Mouse (Mus musculus): ENCODE data around the gene Wipf1. TPM values are rescaled to one million over a fixed set of nuclear protein-coding genes. Genes with fewer than 3 reads are reported as not detected.

Wipf1 gene
- polyA plus RNA-seq, 1 experiment from 2014 or later = 12.7 TPM

DNA sequence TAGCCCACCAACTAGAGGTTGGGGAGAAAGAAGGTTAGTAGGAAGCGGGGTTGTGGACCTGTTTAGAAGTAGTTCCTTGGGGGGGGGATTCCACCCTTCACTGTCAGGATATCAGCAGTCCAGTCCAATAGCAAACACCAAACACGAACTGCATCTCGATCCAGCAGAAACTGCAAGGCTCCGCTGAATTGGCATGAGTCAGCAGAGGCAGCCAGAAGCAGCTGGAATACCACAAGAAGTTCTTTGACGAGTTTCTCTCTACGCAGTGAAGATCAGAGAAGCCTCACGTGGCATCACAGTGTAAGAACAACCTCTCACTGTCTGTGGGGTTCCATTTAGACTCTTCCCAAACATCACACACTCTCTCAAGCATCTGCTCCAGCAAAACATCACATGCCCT, 124.6 kb downstream of the Wipf1 start:
- Histone ChIP-seq H3K4me3 (no peak overlapping the region), H3K36me3 (replicated peaks) (no peaks in the 10 kb centered on the region), H3K27ac (replicated peaks) (no peak overlapping the region), H3K9me3 (no peaks in the 10 kb centered on the region), H3K4me1 (0 out of 2 replicates have a peak, but pooled peaks cover 3% of the 10 kb centered on the region), H3K27me3 (replicated peaks; ENCODE audit: low read depth, poor library complexity, severe bottlenecking) (no peaks in the 10 kb centered on the region)
- 89% methylated on average over 7 of the region's 7 CpGs for WGBS
- DNase-seq (ENCODE audit: low spot score) = no peak

GRCm38 (mm10) chr2:73404442-73404841, 125.1 kb downstream of the Wipf1 start:
- no peak for DNase-seq (ENCODE audit: low spot score)
- Histone ChIP-seq H3K9me3 (no peaks in the 10 kb centered on the region), H3K27ac (replicated peaks) (no peak overlapping the region), H3K36me3 (replicated peaks) (no peaks in the 10 kb centered on the region), H3K4me1 (0 out of 2 replicates have a peak, but pooled peaks cover 3% of the 10 kb centered on the region), H3K27me3 (replicated peaks; ENCODE audit: low read depth, poor library complexity, severe bottlenecking) (no peaks in the 10 kb centered on the region), H3K4me3 (no peak overlapping the region)
- WGBS = 84% methylated on average over 9 of the region's 9 CpGs

DNA sequence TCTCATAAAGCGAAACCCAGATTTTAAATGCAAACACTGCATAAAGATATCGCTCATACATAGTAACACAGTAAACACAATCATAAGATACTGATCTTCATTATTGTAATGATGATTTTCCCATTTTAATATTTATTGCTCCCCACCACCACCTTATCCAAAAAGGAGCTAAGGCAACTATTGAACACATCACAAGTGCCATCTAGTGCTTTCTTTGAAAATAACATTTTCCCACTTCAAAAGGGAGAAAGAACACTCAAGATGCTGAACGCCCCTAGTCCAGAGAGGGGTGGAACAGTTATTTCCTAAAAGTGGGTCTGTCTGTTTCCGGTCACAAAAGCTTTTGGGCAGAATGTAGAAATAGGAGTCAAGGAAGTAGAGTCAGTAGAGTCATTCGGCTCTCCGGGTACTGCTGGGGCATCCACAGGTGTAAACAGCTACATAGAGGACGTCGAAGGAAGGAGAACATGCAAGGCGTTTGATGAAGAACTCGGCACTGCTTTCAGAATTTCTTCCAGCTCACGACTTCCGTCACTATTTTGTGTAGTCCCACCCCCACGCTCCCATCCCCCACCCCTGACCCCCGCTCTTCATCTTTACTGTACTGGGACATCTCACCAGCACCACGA, 126.0 kb downstream of the Wipf1 start:
- WGBS = 81% methylated on average over 15 of the region's 15 CpGs
- Histone ChIP-seq H3K27ac (replicated peaks) (no peak overlapping the region), H3K36me3 (replicated peaks) (no peaks in the 10 kb centered on the region), H3K9me3 (no peaks in the 10 kb centered on the region), H3K4me1 (0 out of 2 replicates have a peak, but pooled peaks cover 3% of the 10 kb centered on the region), H3K4me3 (no peak overlapping the region), H3K27me3 (replicated peaks; ENCODE audit: low read depth, poor library complexity, severe bottlenecking) (no peaks in the 10 kb centered on the region)
- DNase-seq (ENCODE audit: low spot score) = no peak

- H3K27me3 ChIP-seq (replicated peaks; ENCODE audit: low read depth, poor library complexity, severe bottlenecking) = no peaks in the 10 kb centered on the region
- H3K4me1 ChIP-seq = 0 out of 2 replicates have a peak, but pooled peaks cover 3% of the 10 kb centered on the region
- H3K27ac ChIP-seq (replicated peaks) = no peak overlapping the region
- H3K9me3 ChIP-seq = no peaks in the 10 kb centered on the region
- WGBS = 74% methylated on average over 1 of the region's 1 CpGs
- H3K36me3 ChIP-seq (replicated peaks) = no peaks in the 10 kb centered on the region
- H3K4me3 ChIP-seq = no peak overlapping the region
- no peak for DNase-seq (ENCODE audit: low spot score)
These were observed 127.8 kb downstream of the Wipf1 start for GRCm38 (mm10) chr2:73401689-73402088.

- no peaks in the 10 kb centered on the region for H3K27me3 ChIP-seq (replicated peaks; ENCODE audit: low read depth, poor library complexity, severe bottlenecking)
- H3K27ac ChIP-seq (replicated peaks) = no peak overlapping the region
- H3K4me3 ChIP-seq = no peak overlapping the region
- 0 out of 2 replicates have a peak, but pooled peaks cover 3% of the 10 kb centered on the region for H3K4me1 ChIP-seq
- 94% methylated on average over 2 of the region's 2 CpGs for WGBS
- H3K36me3 ChIP-seq (replicated peaks) = no peaks in the 10 kb centered on the region
- no peaks in the 10 kb centered on the region for H3K9me3 ChIP-seq
- DNase-seq (ENCODE audit: low spot score) = no peak
These were observed 132.1 kb downstream of the Wipf1 start for GRCm38 (mm10) chr2:73397476-73397875.

- H3K9me3 ChIP-seq = no peaks in the 10 kb centered on the region
- no peak overlapping the region for H3K4me3 ChIP-seq
- 0 out of 2 replicates have a peak, but pooled peaks cover 3% of the 10 kb centered on the region for H3K4me1 ChIP-seq
- no peaks in the 10 kb centered on the region for H3K27me3 ChIP-seq (replicated peaks; ENCODE audit: low read depth, poor library complexity, severe bottlenecking)
- DNase-seq (ENCODE audit: low spot score) = no peak
- WGBS = 91% methylated on average over 3 of the region's 3 CpGs
- H3K36me3 ChIP-seq (replicated peaks) = no peaks in the 10 kb centered on the region
- H3K27ac ChIP-seq (replicated peaks) = no peak overlapping the region
These were observed 132.7 kb downstream of the Wipf1 start for GRCm38 (mm10) chr2:73396828-73397325.

DNA sequence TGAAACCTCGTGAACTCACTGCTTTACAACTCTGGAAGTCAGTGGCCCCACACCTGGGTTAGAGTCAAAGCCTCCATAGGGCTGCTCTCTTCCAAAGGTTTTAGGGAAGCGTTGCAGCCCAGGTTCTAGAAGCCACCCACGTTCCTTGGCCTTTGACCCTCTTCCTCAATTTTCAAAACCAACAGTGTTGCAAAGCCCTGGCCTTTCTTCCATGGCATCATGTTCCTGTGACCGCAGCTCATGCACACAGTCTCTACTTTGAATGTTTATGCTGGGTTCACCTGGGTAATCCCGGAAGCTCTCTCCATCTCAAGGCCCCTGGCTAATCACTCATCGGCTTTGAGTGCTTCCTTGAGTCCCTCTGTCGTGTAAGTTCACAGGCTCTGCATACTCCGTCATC, 134.0 kb downstream of the Wipf1 start:
- 85% methylated on average over 8 of the region's 8 CpGs for WGBS
- H3K4me1 ChIP-seq = no peaks in the 10 kb centered on the region
- H3K36me3 ChIP-seq (replicated peaks) = no peaks in the 10 kb centered on the region
- H3K4me3 ChIP-seq = no peak overlapping the region
- no peaks in the 10 kb centered on the region for H3K27me3 ChIP-seq (replicated peaks; ENCODE audit: low read depth, poor library complexity, severe bottlenecking)
- H3K27ac ChIP-seq (replicated peaks) = no peak overlapping the region
- DNase-seq (ENCODE audit: low spot score) = no peak
- no peaks in the 10 kb centered on the region for H3K9me3 ChIP-seq

DNA sequence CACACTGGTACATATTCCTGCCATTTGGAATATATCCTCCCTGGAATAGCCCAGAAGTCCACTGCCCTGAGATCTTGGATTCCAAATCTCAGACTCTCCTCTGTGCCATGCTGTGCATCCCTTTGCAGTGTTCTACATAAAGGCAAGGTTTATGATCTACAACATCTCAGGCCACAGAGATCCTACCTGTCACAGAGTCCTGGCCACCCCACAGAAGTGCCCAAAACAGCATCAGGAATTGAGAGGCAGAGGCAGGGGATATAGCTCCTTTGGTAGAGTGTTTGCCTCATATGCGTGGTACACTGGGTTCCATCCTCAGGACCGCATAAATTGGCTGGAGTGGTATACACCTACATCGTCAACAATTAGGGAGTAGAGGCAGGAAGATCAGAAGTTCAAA, 135.1 kb downstream of the Wipf1 start:
- H3K27ac ChIP-seq (replicated peaks) = no peak overlapping the region
- no peak overlapping the region for H3K4me3 ChIP-seq
- H3K27me3 ChIP-seq (replicated peaks; ENCODE audit: low read depth, poor library complexity, severe bottlenecking) = no peaks in the 10 kb centered on the region
- H3K9me3 ChIP-seq = no peaks in the 10 kb centered on the region
- no peaks in the 10 kb centered on the region for H3K4me1 ChIP-seq
- DNase-seq (ENCODE audit: low spot score) = no peak
- no peaks in the 10 kb centered on the region for H3K36me3 ChIP-seq (replicated peaks)
- 94% methylated on average over 3 of the region's 3 CpGs for WGBS

- H3K4me1 ChIP-seq = no peaks in the 10 kb centered on the region; the same call in 1 of the 2 replicates
- no peak overlapping the region for H3K4me3 ChIP-seq
- H3K27me3 ChIP-seq (replicated peaks; ENCODE audit: low read depth, poor library complexity, severe bottlenecking) = no peaks in the 10 kb centered on the region
- no peak for DNase-seq (ENCODE audit: low spot score)
- H3K9me3 ChIP-seq = no peaks in the 10 kb centered on the region
- H3K27ac ChIP-seq (replicated peaks) = no peak overlapping the region
- no peaks in the 10 kb centered on the region for H3K36me3 ChIP-seq (replicated peaks)
- WGBS = 87% methylated on average over 2 of the region's 2 CpGs
These were observed 136.8 kb downstream of the Wipf1 start for GRCm38 (mm10) chr2:73392772-73393171.

DNA sequence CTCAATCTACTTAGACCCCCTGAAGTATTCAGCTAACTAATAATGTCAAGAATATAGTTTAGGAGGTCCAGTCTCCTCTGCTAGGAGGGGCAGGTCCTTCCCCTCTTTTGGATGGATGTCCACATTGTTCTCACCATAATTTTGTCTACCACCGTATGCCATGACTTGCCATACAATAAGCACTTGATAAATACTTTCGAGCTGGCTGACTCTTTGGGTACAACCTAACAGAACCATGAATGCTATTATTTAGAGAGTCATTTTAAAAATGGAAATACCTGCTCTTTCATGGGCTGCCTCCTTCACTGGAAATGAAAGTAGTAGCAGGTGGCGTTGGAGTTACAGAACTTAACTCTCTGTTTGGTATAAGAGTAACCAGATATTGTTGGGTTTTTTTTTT, 139.6 kb downstream of the Wipf1 start:
- 88% methylated on average over 3 of the region's 3 CpGs for WGBS

DNA sequence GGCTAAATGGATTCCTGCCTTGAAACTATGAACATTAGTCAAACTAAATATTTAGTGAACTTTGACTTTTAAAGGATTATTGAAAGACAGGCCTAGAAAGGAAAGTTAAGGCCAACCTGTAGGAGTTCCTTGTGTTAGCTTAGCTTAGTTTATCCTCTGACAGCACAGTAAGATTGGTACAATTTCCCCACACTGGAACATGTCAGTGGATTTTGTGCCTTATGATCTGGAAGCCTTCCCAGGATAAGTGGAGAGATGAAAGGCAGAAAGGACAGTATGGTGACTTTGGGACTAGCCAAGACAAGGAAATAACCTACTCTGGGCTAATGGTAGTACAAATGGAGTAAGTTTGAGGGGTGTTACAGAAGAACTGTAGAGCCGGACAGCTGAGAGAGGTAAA, 141.7 kb downstream of the Wipf1 start:
- WGBS = 86% methylated on average over 1 of the region's 1 CpGs
- DNase-seq (ENCODE audit: low spot score) = no peak
- Histone ChIP-seq H3K4me3 (no peak overlapping the region), H3K27ac (replicated peaks) (no peak overlapping the region), H3K36me3 (replicated peaks) (no peaks in the 10 kb centered on the region), H3K27me3 (replicated peaks; ENCODE audit: low read depth, poor library complexity, severe bottlenecking) (peaks cover 18% of the 10 kb centered on the region), H3K4me1 (peaks cover 6% of the 10 kb centered on the region), H3K9me3 (no peaks in the 10 kb centered on the region)

More for the DNA sequence above, 139.6 kb downstream of the Wipf1 start:
- no peak for DNase-seq (ENCODE audit: low spot score)
- Histone ChIP-seq H3K4me3 (no peak overlapping the region), H3K9me3 (no peaks in the 10 kb centered on the region), H3K4me1 (peaks cover 6% of the 10 kb centered on the region), H3K36me3 (replicated peaks) (no peaks in the 10 kb centered on the region), H3K27me3 (replicated peaks; ENCODE audit: low read depth, poor library complexity, severe bottlenecking) (peaks cover 9% of the 10 kb centered on the region), H3K27ac (replicated peaks) (no peak overlapping the region)

DNA sequence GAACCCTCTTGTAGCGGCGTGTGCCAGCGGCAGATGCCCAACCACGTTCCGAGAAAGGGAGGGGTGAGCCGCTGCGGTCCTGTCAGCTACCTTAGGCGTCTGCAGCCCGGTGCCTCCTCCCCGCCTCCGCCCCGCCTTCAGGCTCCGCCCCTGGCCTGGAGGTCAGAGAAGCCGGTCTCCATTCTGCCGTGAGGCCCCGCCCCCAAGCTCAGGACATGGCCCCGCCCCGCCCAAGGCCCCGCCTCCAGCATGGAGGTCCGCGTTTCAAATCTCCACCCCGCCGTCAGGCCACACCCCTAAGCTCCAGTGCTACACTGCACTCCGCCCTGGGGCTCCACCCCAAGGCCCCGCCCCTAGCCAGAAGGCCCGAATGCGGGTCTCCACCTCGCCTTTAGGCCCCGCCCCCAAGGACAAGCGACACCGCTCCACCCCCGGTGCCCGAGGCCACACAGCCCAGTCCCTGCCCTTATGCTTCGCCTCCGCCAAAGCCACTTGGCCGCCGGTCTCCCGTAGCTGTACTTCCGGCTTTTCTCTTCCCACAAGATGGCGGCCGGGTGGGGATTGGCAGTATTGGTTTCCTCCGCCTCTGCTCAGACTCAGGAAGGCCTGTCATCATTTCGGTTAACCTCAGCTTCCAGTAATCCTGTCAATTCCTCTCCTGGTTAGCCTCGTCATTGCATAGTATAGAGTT, 143.0 kb downstream of the Wipf1 start, which contains the start of gene Gpr155:
Gene Gpr155, minus strand, starts transcription at position 217 of the 691 bp plus-strand sequence.
- no peaks in the 10 kb centered on the region for H3K9me3 ChIP-seq
- DNase-seq (ENCODE audit: low spot score) = peak; percentile 100
- WGBS = 1% methylated on average over 44 of the region's 44 CpGs
- H3K36me3 ChIP-seq (replicated peaks) = no peaks in the 10 kb centered on the region
- peaks cover 18% of the 10 kb centered on the region for H3K27me3 ChIP-seq (replicated peaks; ENCODE audit: low read depth, poor library complexity, severe bottlenecking)
- H3K4me3 ChIP-seq = peak within 1 kb of the TSS; percentile 76
- H3K27ac ChIP-seq (replicated peaks) = peak within 1 kb of the TSS; percentile 83
- H3K4me1 ChIP-seq = peaks cover 6% of the 10 kb centered on the region
